Mouse (Mus musculus) lung, postnatal 0 days (tissue): Measurements from ENCODE around the gene Ppp1r13l.

Experiments
- CTCF ChIP-seq: IDR thresholded peaks from 2 replicates; pipeline ENCODE4 v1.5.1; 2016; ENCODE audit warnings: antibody characterized with exemption, mild to moderate bottlenecking
- EP300 ChIP-seq: IDR thresholded peaks from 2 replicates; pipeline ENCODE4 v1.6.1; 2016; ENCODE audit warnings: antibody characterized with exemption, mild to moderate bottlenecking, control low read depth

DNA sequence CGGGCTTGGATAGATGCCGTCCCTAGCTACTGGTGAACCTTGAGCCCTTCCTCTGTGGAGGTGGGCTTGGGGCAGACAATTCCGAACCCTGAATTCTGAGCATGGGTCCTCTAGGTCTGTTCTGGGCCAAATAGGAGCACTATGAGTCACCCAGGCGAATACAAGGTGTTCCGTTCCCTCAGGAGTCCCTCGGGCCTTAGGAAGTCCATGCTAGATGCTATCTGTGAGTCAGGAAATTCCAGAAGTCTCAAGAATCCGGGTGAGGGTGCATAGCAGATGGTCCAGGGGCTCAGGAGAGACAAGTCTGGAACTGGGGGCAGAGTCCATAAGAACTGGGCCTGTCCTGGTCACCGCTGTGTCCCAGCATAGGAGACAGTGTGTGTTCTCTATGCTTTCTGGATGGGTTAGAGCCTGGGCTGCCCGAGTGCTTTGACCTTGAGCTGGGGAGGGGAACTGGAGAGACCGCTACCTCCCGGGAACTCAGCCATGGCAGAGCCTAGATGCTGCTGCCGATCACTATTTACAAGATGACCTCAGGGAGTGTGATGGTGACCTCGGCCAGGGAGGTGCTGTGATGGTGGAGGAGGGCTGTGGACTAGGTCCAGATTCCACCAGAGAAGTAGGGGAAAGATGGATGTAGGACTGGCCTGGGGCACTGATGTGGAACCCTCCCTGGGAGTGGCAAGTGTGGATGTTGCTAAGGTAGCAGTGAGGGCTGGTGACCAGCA is 10.2 kb upstream of the Ppp1r13l start:
- no peak for TF ChIP-seq CTCF
- no peak for TF ChIP-seq EP300
